Mouse (Mus musculus) brown adipose tissue, adult 24 weeks (tissue): ENCODE results near the gene Ano6. TPM values are rescaled to one million over a fixed set of nuclear protein-coding genes. Genes with fewer than 3 reads are reported as not detected.

Experiments used
- H3K27ac ChIP-seq: fragments of 200-500 bp; replicated peaks from 2 replicates; pipeline ENCODE4 v1.5.1; 2012; ENCODE audit warnings: low read depth, mild to moderate bottlenecking, low read length
- H3K4me1 ChIP-seq: fragments of 200-500 bp; 2 replicates; pipeline ENCODE4 v1.6.1; 2012; ENCODE audit warnings: low read length, mixed read lengths; ENCODE audit not compliant: control insufficient read depth, insufficient read depth, insufficient read length
- H3K4me3 ChIP-seq: fragments of 200-500 bp; 2 replicates; pipeline ENCODE4 v1.5.1; 2012; ENCODE audit warnings: low read depth, mild to moderate bottlenecking, low read length, moderate library complexity; ENCODE audit not compliant: insufficient read depth
- polyA plus RNA-seq: library from polyadenylated mRNA; stranded (reverse); fragments of >200 nt; gene quantifications from 2 replicates; pipeline ENCODE4 v1.2.4, GENCODE M21; 2012; ENCODE audit not compliant: missing spikeins, insufficient read depth, insufficient read length

Gene Ano6
- polyA plus RNA-seq, 1 experiment: 21.1 TPM

GRCm38 (mm10) chr15:95759857-95760256 is 30.8 kb upstream of the Ano6 start:
- H3K4me3 ChIP-seq: no peak overlapping the region
- no peaks in the 10 kb centered on the region for H3K4me1 ChIP-seq
- H3K27ac ChIP-seq: no peak overlapping the region

GRCm38 (mm10) chr15:95761420-95761819 is 29.2 kb upstream of the Ano6 start:
- no peak overlapping the region for H3K4me3 ChIP-seq
- H3K4me1 ChIP-seq: no peaks in the 10 kb centered on the region
- H3K27ac ChIP-seq: no peak overlapping the region

GRCm38 (mm10) chr15:95762661-95763303 is 27.9 kb upstream of the Ano6 start:
- no peak overlapping the region for H3K4me3 ChIP-seq
- H3K27ac ChIP-seq: no peak overlapping the region
- no peaks in the 10 kb centered on the region for H3K4me1 ChIP-seq

GRCm38 (mm10) chr15:95763464-95763863 is 27.2 kb upstream of the Ano6 start:
- H3K4me1 ChIP-seq: peaks cover 4% of the 10 kb centered on the region
- H3K4me3 ChIP-seq: no peak overlapping the region
- no peak overlapping the region for H3K27ac ChIP-seq

GRCm38 (mm10) chr15:95765271-95765670 is 25.4 kb upstream of the Ano6 start:
- Histone ChIP-seq H3K4me3 (no peak overlapping the region), H3K4me1 (peaks cover 4% of the 10 kb centered on the region), H3K27ac (no peak overlapping the region)

GRCm38 (mm10) chr15:95765936-95766335 is 24.7 kb upstream of the Ano6 start:
- Histone ChIP-seq H3K27ac (no peak overlapping the region), H3K4me1 (peaks cover 4% of the 10 kb centered on the region), H3K4me3 (no peak overlapping the region)

DNA sequence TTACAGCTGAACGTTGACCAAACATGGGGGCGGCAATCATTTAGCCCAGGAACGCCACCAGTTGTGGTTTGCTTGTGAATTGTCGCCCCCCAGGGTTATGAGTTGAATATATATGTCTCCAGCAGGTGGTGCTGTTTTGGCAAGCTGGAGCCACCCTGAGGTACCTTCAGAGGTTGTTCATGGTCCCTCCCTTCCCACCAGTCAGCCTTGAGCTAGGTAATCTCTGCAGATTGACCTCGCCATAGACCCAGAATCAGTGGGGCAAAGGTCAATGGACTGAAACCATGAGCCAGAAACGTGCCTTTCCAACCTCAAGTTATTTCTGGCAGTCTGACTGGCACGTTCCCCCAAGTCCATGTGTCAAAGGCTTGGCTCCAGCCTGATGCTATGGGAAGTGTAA is 22.8 kb upstream of the Ano6 start:
- no peak overlapping the region for H3K27ac ChIP-seq
- no peak overlapping the region for H3K4me3 ChIP-seq
- peaks cover 4% of the 10 kb centered on the region for H3K4me1 ChIP-seq

DNA sequence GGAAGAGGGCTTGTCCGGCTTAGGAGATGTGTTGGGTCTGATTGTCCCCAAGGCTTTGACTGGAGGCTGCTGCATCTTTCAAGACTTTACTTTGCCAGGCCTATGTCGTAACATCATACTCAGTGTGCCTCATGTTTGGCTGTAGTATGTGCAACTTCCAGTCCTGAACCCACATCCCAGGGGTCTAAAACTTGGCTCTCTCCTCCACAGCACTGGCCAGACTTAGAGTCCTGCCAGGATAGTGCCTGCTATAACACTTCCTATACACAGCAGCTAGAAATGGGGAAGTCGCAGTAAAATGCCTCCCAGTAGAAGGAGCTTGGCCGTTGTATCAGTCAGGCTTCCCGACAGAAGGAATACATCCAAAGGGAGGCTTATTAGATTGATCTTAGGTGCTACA is 21.9 kb upstream of the Ano6 start:
- Histone ChIP-seq H3K4me3 (no peak overlapping the region), H3K27ac (no peak overlapping the region), H3K4me1 (peaks cover 4% of the 10 kb centered on the region)

GRCm38 (mm10) chr15:95769576-95769975 is 21.1 kb upstream of the Ano6 start:
- H3K4me3 ChIP-seq: no peak overlapping the region
- H3K4me1 ChIP-seq: peaks cover 4% of the 10 kb centered on the region

GRCm38 (mm10) chr15:95770307-95770706 is 20.3 kb upstream of the Ano6 start:
- Histone ChIP-seq H3K27ac (no peak overlapping the region), H3K4me1 (peaks cover 4% of the 10 kb centered on the region), H3K4me3 (no peak overlapping the region)

More at GRCm38 (mm10) chr15:95769576-95769975, 21.1 kb upstream of the Ano6 start:
- H3K27ac ChIP-seq: no peak overlapping the region

DNA sequence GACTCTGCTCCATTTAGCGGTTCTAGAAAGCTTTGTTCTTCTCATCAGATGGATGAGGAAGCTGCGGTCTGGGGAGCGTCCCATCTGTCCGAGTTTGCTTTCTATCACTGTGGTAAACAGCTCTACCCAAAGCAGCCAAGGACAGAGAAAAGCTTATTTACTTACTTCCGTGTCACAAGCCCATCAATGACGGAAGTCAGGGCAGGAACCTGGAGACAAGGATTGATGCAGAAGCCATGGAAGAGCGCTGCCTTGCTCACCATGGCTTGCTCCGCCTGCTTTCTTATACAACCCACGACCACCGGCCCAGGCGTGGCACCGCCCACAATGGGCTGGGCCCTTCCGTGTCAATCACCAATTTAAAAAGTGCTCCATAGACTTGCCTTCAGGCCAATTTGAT is 18.3 kb upstream of the Ano6 start:
- Histone ChIP-seq H3K4me1 (peaks cover 4% of the 10 kb centered on the region), H3K27ac (no peak overlapping the region), H3K4me3 (no peak overlapping the region)

- no peak overlapping the region for H3K4me3 ChIP-seq
- peaks cover under 1% of the 10 kb centered on the region; the same call in 1 of the 2 replicates for H3K4me1 ChIP-seq
- H3K27ac ChIP-seq: no peak overlapping the region
Observed at GRCm38 (mm10) chr15:95772861-95773836, 17.5 kb upstream of the Ano6 start.

GRCm38 (mm10) chr15:95774197-95774596 is 16.4 kb upstream of the Ano6 start:
- no peak overlapping the region for H3K4me3 ChIP-seq
- H3K27ac ChIP-seq: no peak overlapping the region

GRCm38 (mm10) chr15:95774674-95775414 is 15.8 kb upstream of the Ano6 start:
- Histone ChIP-seq H3K4me1 (no peaks in the 10 kb centered on the region), H3K27ac (no peak overlapping the region), H3K4me3 (no peak overlapping the region)

More at GRCm38 (mm10) chr15:95774197-95774596, 16.4 kb upstream of the Ano6 start:
- H3K4me1 ChIP-seq: no peaks in the 10 kb centered on the region; the same call in 1 of the 2 replicates

DNA sequence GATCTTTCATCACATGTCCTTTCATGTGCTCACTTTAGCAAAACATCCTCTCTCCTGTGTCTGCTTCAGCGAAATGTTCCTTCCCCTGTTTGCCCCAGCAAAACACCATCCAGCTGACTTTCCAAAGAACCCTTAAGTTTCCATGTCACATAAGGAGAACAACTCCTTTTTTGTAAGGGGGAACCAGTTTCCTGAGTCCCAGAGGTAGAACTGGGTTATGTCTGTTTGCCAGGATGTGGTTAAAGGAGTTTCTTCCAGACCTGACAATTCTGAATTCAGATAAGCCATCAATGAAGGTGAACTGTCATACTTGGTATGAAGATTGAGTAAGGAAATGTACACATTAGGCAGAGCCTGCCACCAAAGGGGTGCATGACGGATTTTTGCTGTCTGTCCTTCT is 12.9 kb upstream of the Ano6 start:
- no peaks in the 10 kb centered on the region for H3K4me1 ChIP-seq
- H3K4me3 ChIP-seq: no peak overlapping the region
- H3K27ac ChIP-seq: no peak overlapping the region
